Mouse (Mus musculus): Measurements from ENCODE around the gene Iltifb.
"Not testable (repeated sequence)": the region's sequence is repeated elsewhere in the genome, so short reads cannot be mapped to it uniquely, and the experiment has no call there.

The Iltifb gene

DNA sequence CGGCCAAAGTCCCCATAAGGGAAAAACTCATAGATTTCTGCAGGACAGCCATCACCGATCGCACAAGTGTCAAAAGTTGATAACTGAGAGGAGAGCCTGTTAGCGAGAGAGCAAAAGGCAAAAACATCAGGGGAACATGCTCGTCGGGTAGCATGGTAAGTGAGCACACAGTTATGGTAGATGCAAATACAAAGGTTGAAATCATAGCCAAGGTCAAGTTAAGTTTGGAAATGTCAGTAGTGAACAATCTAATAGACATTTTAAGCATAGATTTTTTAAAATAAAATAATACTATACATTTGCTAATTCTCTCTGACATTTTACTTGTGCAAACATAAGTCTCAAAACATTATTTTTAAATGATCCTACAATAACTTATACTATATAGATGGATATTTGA lies at the start of gene Iltifb:
Iltifb (minus strand) TSS at position 101 of the 400 bp plus-strand sequence.
- DNase-seq (ENCODE audit: low spot score) = no peak

DNA sequence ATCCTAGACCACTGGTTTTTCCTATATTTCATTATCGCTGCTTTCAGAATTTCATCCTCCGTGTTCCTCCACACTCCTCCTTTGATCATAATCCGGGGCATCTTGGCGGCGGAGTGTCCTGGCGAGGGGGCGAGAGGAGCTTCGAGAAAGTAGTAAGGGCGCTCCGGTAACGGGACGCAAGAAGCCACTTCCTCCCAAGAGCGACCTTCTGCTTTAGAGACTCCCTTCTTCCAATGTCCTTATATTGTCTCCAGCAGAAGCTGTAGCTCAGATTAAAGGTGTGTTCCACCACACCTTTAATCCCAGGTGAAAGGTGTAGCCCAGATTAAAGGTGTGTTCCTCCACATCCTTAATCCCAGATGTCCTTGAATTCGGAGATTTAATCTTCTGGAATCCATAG lies 48.3 kb upstream of the Iltifb start, which contains the start of gene Gm9046:
Gm9046 (minus strand) TSS at position 101 of the 400 bp plus-strand sequence.
- not testable (repeated sequence) for DNase-seq (ENCODE audit: low spot score)

GRCm38 (mm10) chr10:118337731-118338130 lies 42.9 kb upstream of the Iltifb start, which contains the start of gene Gm9045:
Gm9045 (minus strand) TSS chr10:118337831.
- DNase-seq (ENCODE audit: low spot score) = not testable (repeated sequence)

DNA sequence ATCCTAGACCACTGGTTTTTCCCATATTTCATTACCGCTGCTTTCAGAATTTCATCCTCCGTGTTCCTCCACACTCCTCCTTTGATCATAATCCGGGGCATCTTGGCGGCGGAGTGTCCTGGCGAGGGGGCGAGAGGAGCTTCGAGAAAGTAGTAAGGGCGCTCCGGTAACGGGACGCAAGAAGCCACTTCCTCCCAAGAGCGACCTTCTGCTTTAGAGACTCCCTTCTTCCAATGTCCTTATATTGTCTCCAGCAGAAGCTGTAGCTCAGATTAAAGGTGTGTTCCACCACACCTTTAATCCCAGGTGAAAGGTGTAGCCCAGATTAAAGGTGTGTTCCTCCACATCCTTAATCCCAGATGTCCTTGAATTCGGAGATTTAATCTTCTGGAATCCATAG lies 37.5 kb upstream of the Iltifb start, which contains the start of gene Gm9044:
Gm9044 (minus strand) TSS at position 101 of the 400 bp plus-strand sequence.
- DNase-seq (ENCODE audit: low spot score) = not testable (repeated sequence)

DNA sequence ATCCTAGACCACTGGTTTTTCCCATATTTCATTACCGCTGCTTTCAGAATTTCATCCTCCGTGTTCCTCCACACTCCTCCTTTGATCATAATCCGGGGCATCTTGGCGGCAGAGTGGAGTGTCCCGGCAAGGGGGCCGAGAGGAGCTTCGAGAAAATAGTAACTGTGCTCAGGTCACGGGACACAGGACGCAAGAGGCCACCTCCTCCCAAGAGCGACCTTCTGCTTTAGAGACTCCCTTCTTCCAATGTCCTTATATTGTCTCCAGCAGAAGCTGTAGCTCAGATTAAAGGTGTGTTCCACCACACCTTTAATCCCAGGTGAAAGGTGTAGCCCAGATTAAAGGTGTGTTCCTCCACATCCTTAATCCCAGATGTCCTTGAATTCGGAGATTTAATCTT lies 32.0 kb upstream of the Iltifb start, which contains the start of gene Gm9040:
Gm9040 (minus strand) TSS at position 101 of the 400 bp plus-strand sequence.
- DNase-seq (ENCODE audit: low spot score) = not testable (repeated sequence)

DNA sequence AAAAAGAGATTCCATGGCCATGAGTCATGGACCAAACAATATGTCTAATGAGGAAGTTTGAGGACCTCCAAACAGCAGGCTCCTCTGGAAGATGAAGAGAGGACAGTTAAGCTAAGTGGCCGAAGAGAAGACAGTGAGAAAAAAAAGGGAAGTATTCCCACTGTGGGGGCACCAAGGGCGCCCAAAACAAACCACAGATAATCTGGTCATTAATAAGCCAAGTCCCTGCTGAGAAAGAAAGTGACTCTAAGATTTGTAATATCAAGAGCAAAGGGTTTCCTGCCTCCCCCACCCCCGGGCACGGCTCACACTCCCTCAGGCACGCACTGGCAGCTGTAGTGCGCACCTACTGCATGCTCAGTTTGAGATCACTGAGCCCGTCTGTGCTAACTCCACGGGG lies 24.2 kb upstream of the Iltifb start:
- no peak for DNase-seq (ENCODE audit: low spot score)

DNA sequence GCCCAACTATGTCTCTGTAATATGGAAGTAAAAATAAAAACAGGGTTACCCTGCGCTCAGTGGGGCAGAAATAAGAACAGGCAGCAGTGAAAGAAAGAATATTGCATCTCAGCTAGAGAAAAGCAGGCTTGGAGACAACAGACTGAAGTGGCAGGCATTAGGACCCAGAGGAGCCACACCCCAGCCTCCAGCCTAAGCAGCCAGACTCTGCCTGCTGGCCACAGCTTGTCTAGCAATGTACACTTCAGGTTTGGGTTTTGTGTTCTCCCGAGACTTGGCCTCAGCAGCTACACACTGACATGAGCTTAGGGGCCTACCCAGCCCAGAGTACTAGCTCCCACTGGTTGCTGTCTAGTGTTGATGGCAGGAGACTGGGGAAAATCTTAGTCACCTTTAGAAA lies 7.3 kb upstream of the Iltifb start:
- DNase-seq (ENCODE audit: low spot score) = not testable (repeated sequence)

DNA sequence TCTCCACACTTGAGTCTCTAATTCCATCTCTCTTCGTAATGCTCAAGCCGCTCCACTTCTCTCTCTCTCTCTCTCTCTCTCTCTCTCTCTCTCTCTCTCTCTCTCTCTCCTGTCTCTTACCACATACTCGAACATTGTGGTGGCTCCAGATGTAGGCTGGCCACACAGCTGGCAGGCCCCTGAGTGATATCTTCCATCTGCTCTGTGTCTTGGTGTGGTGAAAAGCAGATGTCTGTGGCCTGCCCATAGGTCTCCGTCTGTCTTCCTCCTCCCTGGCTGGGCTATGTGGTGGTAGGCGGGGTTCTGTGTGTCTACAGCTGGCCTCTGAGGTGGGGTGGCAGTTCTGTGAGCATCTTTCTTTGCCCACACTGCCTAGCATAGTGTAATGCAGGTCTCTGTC lies 11.8 kb downstream of the Iltifb start:
- DNase-seq (ENCODE audit: low spot score) = not testable (repeated sequence)

GRCm38 (mm10) chr10:118282565-118282964 lies 12.3 kb downstream of the Iltifb start:
- DNase-seq (ENCODE audit: low spot score) = not testable (repeated sequence)

DNA sequence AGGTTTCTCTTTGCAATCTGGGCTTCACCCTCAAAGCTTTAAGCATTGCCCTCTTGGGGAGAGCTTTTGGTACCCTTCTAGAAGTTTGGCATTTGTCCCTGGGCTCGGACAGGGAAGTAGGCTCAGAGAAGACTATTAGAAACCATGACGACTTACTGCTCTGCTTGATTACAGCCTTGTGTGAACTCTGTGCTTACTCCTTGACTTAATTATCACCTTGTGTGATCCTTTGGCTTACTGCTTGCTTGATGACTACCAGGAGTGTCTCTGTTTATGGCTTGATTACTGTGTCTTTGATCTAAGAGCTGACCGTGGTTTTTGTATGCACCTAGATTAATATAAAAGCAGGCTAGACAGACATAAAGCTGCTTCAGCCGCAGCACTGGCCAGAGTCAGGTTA lies 16.8 kb downstream of the Iltifb start:
- DNase-seq (ENCODE audit: low spot score) = not testable (repeated sequence)

- DNase-seq (ENCODE audit: low spot score) = not testable (repeated sequence)
These were observed 23.4 kb downstream of the Iltifb start for GRCm38 (mm10) chr10:118271416-118271815.

DNA sequence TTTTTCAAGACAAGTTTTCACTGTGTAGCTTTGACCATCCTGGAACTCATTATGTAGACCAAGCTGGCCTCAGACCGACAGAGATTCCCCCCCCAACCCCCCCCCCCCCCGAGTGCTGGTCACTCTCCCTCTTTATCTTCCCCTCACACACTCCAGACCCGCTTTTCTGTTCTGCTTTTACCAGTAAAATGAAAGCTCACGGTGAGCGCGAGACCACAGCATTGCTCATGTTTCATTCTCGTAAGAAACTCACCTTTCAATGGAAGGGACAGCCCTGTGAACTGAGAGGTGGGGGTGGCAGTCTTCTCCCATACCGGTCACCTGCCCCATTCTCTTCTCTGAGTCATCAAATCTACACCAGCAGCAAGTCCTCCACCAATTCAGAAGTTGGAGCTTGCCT lies 26.0 kb downstream of the Iltifb start:
- DNase-seq (ENCODE audit: low spot score) = not testable (repeated sequence)

DNA sequence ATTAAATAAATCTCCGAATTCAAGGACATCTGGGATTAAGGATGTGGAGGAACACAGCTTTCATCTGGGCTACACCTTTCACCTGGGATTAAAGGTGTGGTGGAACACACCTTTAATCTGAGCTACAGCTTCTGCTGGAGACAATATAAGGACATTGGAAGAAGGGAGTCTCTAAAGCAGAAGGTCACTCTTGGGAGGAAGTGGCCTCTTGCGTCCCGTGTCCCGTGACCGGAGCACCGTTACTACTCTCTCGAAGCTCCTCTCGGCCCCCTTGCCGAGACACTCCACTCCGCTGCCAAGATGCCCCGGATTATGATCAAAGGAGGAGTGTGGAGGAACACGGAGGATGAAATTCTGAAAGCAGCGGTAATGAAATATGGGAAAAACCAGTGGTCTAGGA lies 36.5 kb downstream of the Iltifb start, which contains the start of gene Gm32802:
Gm32802 (plus strand) TSS at position 301 of the 400 bp plus-strand sequence.
- not testable (repeated sequence) for DNase-seq (ENCODE audit: low spot score)

GRCm38 (mm10) chr10:118250852-118251295 lies 44.0 kb downstream of the Iltifb start:
- DNase-seq (ENCODE audit: low spot score) = no peak

DNA sequence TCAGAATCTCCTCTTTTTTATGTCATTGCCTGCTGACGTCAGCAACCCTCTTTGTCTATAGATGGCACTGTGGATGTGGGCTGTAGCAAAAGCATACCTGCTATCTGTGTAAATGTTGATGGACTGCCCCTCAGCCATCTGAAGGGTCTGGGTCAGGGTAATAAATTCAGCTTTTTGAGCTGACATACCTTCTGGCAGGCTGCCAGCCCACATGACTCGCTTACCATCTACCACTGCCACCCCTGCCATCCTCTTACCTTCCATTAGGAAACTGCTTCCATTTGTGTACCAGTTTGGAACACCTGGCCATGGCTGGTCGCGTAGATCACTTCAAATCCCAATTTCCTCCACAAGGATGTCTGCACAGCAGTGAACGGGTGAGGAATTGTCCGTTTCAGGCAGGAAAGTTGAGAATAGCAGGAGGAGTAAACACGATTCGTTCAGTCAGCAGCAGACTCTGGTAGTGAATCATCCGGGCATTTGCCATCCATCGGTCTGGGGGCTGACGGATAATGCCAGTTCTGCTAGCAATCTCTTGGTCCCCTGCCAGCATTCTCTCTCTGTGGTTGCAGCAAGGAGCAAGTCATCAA lies 45.7 kb downstream of the Iltifb start:
- not testable (repeated sequence) for DNase-seq (ENCODE audit: low spot score)

GRCm38 (mm10) chr10:118240680-118241079 lies 54.2 kb downstream of the Iltifb start, which contains the start of gene Gm32717:
Gm32717 (minus strand) TSS chr10:118240780.
- DNase-seq (ENCODE audit: low spot score) = not testable (repeated sequence)

Measured in ovary, postnatal 10 days (tissue).